ENCODE assay signal across 26 mouse cellular contexts in genomic region chr13:107552165-107552564, GRCm38 (mm10).
"Had no signal": no experiment of that assay in that cellular context is flagged by ENCODE, and none has a peak within 500 bp of the region (broad histone marks: within the 10 kb centered on the region; RNA-seq: fewer than 3 reads in every experiment).

No protein-coding gene starts in this region.

- H3K9me3 ChIP-seq: heart, embryonic 10.5 days; heart, embryonic 12.5 days; hindbrain, embryonic 13.5 days; hindbrain, embryonic 15.5 days; kidney, embryonic 15.5 days; limb, embryonic 10.5 days; limb, embryonic 12.5 days; liver, embryonic 13.5 days; liver, embryonic 15.5 days had no signal

- H3K36me3 ChIP-seq: heart, embryonic 10.5 days; heart, embryonic 12.5 days; hindbrain, embryonic 13.5 days; hindbrain, embryonic 15.5 days; kidney, embryonic 15.5 days; limb, embryonic 10.5 days; limb, embryonic 12.5 days; liver, embryonic 13.5 days; liver, embryonic 15.5 days had no signal

- DNase-seq: gastrocnemius, postnatal 14 days; gastrocnemius, postnatal 36 days; heart, adult 18-20 months; heart, postnatal 14 days; heart, postnatal 36 days; kidney, adult 11 months; kidney, adult 2 months; kidney, adult 9 months; kidney, postnatal 25 days; kidney, postnatal 4 days; liver; liver, embryonic 13.5 days had no signal

- H3K4me3 ChIP-seq: heart, embryonic 10.5 days; heart, embryonic 12.5 days; hindbrain, embryonic 13.5 days; hindbrain, embryonic 15.5 days; kidney, embryonic 15.5 days; layer of hippocampus, adult 2 months; left cerebral cortex, adult 2 months; limb, embryonic 10.5 days; limb, embryonic 12.5 days; liver, embryonic 13.5 days; liver, embryonic 15.5 days had no signal

- H3K4me1 ChIP-seq: heart, embryonic 10.5 days; heart, embryonic 12.5 days; hindbrain, embryonic 13.5 days; kidney, embryonic 15.5 days; liver, embryonic 13.5 days; liver, embryonic 15.5 days had no signal

- H3K27me3 ChIP-seq: heart, embryonic 12.5 days; hindbrain, embryonic 13.5 days; hindbrain, embryonic 15.5 days; kidney, embryonic 15.5 days; limb, embryonic 12.5 days; liver, embryonic 13.5 days; liver, embryonic 15.5 days had no signal

- H3K9ac ChIP-seq: heart, embryonic 12.5 days; hindbrain, embryonic 13.5 days; hindbrain, embryonic 15.5 days; kidney, embryonic 15.5 days; limb, embryonic 12.5 days; liver, embryonic 13.5 days; liver, embryonic 15.5 days had no signal

- H3K4me2 ChIP-seq: heart, embryonic 12.5 days; hindbrain, embryonic 13.5 days; hindbrain, embryonic 15.5 days; kidney, embryonic 15.5 days; limb, embryonic 12.5 days; liver, embryonic 11.5 days; liver, embryonic 13.5 days; liver, embryonic 15.5 days had no signal

- ATAC-seq: hindbrain, postnatal 0 days; intestine, embryonic 16.5 days had no signal

- H3K27ac ChIP-seq: heart, embryonic 10.5 days; hindbrain, embryonic 13.5 days; hindbrain, embryonic 15.5 days; hindbrain, postnatal 0 days; kidney, embryonic 15.5 days; kidney, postnatal 0 days; layer of hippocampus, adult 2 months; left cerebral cortex, adult 2 months; limb, embryonic 10.5 days; limb, embryonic 12.5 days; liver, embryonic 13.5 days; liver, embryonic 15.5 days had no signal
